Mouse (Mus musculus): Measurements from ENCODE around the gene Kifc3.

Gene Kifc3

GRCm38 (mm10) chr8:95154654-95155053 is 48.0 kb downstream of the Kifc3 start:
- no peak for DNase-seq

DNA sequence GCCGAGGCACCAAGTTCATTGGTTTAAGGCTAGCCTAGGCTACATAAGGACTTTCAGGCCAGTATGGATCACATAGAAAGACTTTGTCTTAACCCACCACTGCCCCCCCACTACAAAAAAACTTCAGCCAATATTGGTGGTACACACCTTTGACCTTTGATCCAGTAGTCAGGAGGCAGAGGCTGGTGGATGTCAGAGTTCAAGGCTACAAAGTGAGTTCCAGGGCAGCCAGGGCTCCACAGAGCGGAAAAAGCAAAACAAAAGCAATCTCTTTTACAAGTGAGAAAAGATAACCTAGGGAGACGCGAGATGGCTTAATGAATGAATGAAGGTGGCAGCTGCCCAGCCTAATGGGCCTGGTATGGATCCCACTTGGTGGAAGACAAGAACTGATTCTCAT is 48.6 kb downstream of the Kifc3 start:
- DNase-seq = peak; percentile 77

GRCm38 (mm10) chr8:95150608-95151007 is 52.0 kb downstream of the Kifc3 start:
- DNase-seq = no peak

DNA sequence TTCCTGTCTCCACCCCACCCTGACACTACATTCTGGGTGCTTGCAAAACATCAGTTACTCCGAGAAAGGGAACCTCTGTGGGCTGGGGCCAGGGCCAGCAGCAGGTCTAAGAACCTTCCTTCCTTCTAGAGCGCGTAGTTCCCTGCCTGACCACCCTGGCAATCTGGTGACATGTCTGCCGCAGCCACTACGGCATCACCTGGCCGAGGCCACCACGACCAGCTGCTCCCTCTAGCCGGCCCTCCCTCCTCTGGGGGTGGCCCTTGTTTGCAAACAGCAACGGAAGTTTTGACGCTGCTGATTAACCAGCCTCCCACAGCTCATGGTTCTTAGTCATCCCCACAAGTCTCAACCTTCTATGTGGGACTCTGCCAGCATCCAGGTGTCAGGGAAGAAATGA is 53.2 kb downstream of the Kifc3 start:
- peak; percentile 50 for DNase-seq

GRCm38 (mm10) chr8:95146846-95147245 is 55.8 kb downstream of the Kifc3 start:
- DNase-seq = no peak

- peak; percentile 73 for DNase-seq
These were observed 56.4 kb downstream of the Kifc3 start for GRCm38 (mm10) chr8:95146044-95146745.

DNA sequence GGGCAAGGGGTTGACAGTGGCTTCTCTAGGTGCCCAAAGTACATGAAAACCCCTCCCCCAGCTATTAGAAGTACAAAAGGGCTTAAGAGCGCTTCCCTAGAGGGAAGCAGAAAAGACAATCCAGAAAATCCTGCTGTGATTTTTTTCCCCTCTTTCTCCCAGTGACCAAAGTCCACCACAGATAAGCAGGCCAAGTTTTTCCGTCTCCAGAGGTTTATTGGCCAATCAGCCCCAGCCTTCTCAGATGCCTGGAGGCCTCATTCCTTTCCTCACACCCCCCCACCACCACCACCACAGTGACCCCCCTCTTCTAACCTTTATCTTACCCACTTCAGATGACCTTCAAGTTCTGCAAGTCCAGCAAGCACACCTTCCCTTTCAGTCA is 58.0 kb downstream of the Kifc3 start:
- no peak for DNase-seq

DNA sequence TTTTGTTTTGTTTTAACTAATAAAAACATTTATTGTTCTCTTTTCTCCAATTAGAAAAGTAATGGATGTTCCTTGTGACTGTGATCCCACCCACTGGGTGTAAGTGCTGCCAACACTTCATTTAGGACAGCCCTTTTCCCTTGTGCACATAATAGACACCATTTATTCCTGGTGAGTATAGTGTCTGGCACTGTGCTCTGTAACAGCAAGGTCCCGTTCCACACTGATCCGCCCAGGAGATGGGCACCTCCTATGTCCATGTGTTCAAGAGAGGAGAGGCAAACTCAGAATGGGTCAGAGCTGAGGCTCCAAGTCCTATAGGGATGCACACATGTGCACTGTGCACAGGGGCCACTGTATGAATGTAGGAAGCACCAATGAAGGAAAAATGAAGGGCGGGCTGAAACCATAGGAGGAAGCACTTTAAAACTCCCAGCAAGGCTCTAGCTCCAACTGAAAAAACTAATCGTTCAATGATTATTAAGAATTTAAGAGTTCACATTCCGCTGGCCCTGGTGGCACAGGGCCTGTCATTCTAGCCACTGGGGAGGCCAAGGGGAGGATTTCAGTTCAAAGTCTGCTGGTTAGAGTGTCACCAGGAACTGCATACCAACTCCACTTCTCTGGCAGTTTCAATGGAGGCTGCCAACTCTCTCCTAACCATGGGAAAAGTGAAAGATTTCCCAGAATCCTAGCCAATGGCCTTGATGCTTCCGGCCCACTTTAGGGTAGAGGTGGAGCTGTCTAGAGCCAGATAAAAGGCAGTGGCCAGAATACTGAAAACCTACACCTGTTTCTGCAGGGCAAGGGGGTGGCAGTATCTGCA is 58.6 kb downstream of the Kifc3 start:
- peak; percentile 93 for DNase-seq

DNA sequence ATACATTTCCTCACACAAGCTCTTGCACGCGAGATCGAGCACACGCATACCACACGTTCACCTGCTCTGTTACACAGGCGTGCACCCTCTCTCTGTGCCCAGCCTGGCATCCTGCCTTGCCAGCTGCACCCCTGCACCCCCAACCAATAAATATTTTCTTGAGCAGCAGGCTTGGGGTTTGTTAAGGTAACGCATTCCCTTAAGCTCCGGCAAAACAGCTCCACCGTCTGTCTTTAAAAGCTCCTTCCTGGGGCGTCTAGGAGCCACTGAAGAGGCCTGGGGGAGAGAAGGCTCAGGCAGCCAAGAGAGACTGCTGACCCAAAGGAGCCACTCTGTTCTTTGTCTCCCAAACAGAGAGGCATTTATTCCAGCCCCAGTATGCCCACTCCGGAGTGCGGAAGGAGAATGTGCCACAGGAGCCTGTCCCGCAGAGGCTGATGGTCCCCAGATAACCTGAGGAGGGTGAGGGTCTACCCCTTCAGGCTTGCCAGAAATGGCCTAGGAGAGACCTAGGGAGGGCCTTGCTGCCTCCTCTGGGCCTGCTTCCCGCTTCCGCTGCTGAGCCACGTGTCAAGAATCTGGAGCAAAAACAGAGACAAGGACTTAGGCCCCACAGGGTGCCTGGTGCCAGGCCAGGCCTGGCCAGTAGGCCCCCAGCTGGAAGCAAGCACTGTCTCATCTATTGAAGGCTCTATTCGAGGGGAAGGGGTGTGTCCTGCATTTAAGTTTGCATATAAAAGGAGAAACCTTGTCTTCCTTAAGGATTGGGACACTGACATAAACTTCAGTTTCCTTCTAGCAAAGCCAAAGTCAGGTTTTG is 59.4 kb downstream of the Kifc3 start:
- peak; percentile 78 for DNase-seq

- peak; percentile 88 for DNase-seq
These were observed 60.4 kb downstream of the Kifc3 start for GRCm38 (mm10) chr8:95142075-95142831.

GRCm38 (mm10) chr8:95141469-95142074 is 61.0 kb downstream of the Kifc3 start:
- DNase-seq = peak; percentile 58

GRCm38 (mm10) chr8:95141026-95141425 is 61.6 kb downstream of the Kifc3 start:
- no peak for DNase-seq

- no peak for DNase-seq
These were observed 62.1 kb downstream of the Kifc3 start for GRCm38 (mm10) chr8:95140555-95140954.

GRCm38 (mm10) chr8:95139051-95139365 is 63.6 kb downstream of the Kifc3 start:
- DNase-seq = no peak

- DNase-seq = no peak
These were observed 64.1 kb downstream of the Kifc3 start for GRCm38 (mm10) chr8:95138341-95139050.

DNA sequence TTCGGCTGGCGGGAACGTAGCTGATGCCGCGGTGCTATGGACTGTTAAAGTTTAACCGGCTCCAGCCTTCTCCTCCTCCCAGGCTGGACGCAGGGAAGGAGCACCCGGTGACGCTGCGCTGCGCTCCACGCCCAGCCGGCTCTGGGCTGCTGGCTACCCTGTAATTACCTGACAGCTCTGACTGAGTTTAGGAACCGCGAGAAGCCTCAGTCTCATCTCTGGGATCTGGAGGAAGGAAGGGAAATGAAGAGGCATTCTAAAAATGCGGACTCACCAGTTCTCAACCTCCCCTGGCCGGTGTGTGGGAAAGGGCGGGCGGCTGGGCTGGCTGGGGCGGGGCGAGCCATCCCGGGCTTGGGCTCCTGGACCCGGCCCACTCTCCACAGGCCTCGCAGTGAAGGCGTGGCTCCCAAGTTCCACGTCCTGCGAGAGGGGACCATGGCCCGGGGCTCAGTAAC is 64.9 kb downstream of the Kifc3 start:
- DNase-seq = peak; percentile 84

DNA sequence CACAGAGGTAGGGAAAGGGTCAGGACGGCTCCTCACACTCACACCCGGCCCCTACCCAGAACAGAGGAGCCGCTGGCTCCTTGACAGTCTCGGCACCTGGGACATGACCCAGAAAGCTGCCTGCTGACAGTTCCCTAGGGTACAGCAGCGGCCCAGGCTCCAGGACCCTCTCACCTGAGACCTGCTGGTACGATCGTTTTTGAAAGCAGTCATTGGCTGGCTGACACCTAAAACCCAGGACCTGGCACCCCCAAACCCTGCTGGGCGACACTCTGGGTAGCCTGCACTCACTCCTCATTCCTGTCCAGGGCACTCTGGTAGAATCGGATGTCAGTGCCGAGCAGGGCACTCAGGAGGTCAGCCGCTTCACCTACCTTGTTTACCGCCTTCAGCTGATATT is 65.4 kb downstream of the Kifc3 start:
- DNase-seq = no peak

DNA sequence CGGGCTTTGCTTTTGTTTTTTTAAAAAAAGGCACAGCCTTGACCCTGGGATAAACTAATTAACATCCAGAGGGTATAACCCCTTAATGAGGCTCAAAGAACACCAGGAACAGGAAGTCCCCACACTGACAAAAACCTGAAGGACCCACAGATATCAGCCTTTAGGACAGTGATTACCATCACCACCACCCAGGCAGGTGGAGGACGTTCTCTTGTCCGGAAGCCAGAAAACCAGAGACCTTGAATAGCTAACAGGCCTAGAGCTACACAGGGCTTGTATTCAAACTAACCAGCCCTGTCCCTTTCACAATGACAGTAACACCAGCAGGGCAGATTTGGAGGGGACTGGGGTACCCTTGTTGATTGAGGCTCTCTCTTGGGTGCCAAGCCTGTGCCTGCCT is 66.4 kb downstream of the Kifc3 start:
- DNase-seq = no peak

DNA sequence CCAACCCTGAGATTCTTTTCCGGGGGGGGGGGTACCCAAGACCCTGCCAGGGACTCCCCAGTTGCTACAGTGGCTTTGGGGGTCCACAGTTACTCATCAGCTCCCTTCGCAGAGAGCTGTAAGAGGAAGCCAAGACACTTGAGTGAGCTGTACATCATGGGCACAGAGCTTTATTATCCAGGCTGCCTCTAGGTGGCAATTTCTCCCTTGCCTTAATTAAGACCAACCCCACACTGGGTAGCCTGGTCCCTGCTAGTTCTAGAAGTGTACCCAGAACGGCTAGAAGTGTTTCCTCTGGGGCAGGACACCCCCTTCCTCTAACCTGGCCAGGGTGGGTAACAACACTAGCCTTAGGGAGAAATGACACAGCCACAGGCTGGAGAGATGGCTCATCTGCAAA is 67.4 kb downstream of the Kifc3 start:
- no peak for DNase-seq

DNA sequence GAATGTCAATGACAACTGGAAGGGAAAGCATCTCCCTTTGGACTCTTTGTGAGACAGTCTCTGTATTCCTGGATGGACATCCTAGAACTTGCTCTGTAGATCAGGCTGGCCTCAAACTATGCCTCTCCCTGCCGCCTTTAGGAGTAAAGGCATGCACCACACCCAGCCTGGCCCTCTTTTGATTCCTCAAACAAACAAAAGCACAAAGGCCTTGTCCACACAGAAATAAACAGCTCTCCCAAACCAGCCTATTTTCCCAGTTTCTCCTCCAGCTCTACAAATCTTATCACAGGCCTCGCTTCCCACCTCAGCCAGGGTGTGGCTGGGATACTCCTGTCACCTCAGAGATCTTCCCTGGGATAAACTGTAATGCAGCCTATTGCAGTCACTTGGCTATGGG is 68.4 kb downstream of the Kifc3 start:
- no peak for DNase-seq

DNA sequence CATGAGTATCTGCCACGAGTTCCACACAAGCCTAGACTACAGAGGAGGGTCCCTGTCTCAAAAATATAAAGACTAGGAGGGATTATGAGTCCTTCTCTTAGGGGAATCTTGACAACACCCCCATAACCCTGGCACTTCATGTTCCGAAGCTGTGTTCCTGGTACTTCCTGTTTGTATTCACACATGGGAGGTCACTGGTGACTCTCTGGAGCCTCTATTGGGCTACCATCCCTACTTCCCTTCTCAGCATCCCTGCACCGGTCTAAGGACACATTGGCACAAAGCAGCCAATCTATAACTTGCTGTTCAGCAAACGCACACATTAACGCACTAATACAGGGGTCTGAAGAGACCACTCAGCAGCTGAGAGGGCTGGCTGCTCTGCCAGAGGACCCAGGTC is 70.6 kb downstream of the Kifc3 start:
- DNase-seq = no peak
